20 mouse cellular contexts compared by ENCODE assay signal in the genomic region with DNA sequence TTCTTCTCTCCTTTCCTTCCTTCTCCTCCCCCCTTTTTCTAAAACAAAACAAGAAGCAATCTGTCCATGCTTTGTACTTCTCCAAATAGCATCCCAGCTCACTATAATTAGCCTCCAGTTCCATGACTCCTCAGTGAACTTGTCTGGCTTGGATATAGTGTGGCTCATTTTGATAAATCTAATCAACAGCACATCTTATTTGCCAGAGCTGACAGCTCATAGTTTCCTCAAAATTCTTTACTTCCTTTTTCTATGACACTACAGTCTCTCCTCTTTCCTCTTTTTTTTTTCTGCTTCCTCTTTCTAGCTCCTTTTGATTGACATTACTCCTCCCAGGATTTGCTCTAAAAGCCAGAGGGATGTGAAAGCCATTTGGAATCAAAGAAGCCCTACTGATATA. TPM values are rescaled to one million over a fixed set of nuclear protein-coding genes. Genes with fewer than 3 reads are reported as not detected.
DNase-seq lines count a peak whose midpoint lies in the region; ATAC-seq and TF ChIP-seq lines count a peak whose summit lies in the region.
"Had no signal": no experiment of that assay in that cellular context is flagged by ENCODE, and none has a peak within 500 bp of the region (broad histone marks: within the 10 kb centered on the region; RNA-seq: fewer than 3 reads in every experiment).

No protein-coding gene starts in this region.

- no peak overlapping the region for H3K9ac ChIP-seq in heart, adult 2 months (ENCODE audit: low read depth, low read length)
- H3K9ac ChIP-seq in MEL (ENCODE audit: control insufficient read depth, low read depth, low read length, poor library complexity, severe bottlenecking) = no peak overlapping the region
- H3K9ac ChIP-seq: hindbrain, embryonic 12.5 days; liver, embryonic 12.5 days; lung, embryonic 15.5 days had no signal

- H3K4me1 ChIP-seq in heart, adult 2 months (ENCODE audit: control insufficient read depth, insufficient read depth, low read length) = peaks cover 10% of the 10 kb centered on the region
- peaks cover 24 to 42% of the 10 kb centered on the region in 2 experiments for H3K4me1 ChIP-seq in MEL (ENCODE audit: control insufficient read depth in 1 of 2, insufficient read depth in 2 of 2, low read length in 2 of 2)
- H3K4me1 ChIP-seq: hindbrain, embryonic 12.5 days; lung, embryonic 15.5 days had no signal

- H3K27ac ChIP-seq in heart, adult 2 months = peak overlapping the region; percentile 3; the same call in 1 of the 2 replicates
- no peak overlapping the region for H3K27ac ChIP-seq in MEL (ENCODE audit: control insufficient read depth, low read depth, low read length)
- H3K27ac ChIP-seq: hindbrain, embryonic 12.5 days; liver, embryonic 12.5 days; lung, embryonic 15.5 days had no signal

- peak; percentile 53 for ATAC-seq in granulocyte monocyte progenitor cell, adult 5-6 weeks (replicated peaks; ENCODE audit: poor library complexity, severe bottlenecking)
- ATAC-seq: inflammation-experienced regulatory T-cells, adult 6 months; liver, embryonic 12.5 days had no signal

- no peaks in the 10 kb centered on the region for H3K9me3 ChIP-seq in MEL (replicated peaks; ENCODE audit: insufficient read depth, low read length)
- H3K9me3 ChIP-seq: hindbrain, embryonic 12.5 days; liver, embryonic 12.5 days; lung, embryonic 15.5 days had no signal

- peaks cover 8% of the 10 kb centered on the region; the same call in 1 of the 2 replicates for H3K36me3 ChIP-seq in heart, adult 2 months (ENCODE audit: control insufficient read depth, insufficient read depth, low read length)
- H3K36me3 ChIP-seq in MEL (ENCODE audit: control insufficient read depth in 1 of 2, insufficient read depth in 2 of 2, low read length in 2 of 2) = peaks cover 0 to 52% of the 10 kb centered on the region in 2 experiments; a peak in 2 of 4 replicates
- H3K36me3 ChIP-seq: hindbrain, embryonic 12.5 days; liver, embryonic 12.5 days; lung, embryonic 15.5 days had no signal

- DNase-seq in heart, adult 2 months = no peak
- DNase-seq in heart, adult 11 months = no peak
- peak; percentile 82 for DNase-seq in MEL (ENCODE audit: low read depth, low spot score)
- peak; percentile 18 for DNase-seq in skeletal muscle tissue, adult 2 months (ENCODE audit: low read depth, low spot score)
- no peak for DNase-seq in lung, postnatal 10 days
- DNase-seq in kidney, postnatal 25 days = no peak
- DNase-seq: adrenal gland, adult 8-10 months; cerebellum, adult 18-20 months; cerebellum, postnatal 25 days; gastrocnemius, postnatal 25 days; heart, postnatal 10 days; kidney, adult 2 months; kidney, postnatal 10 days; left cerebral cortex, postnatal 4 days; thymus, postnatal 36 days had no signal

- no peak overlapping the region for H3K4me3 ChIP-seq in heart, adult 2 months
- no peak overlapping the region for H3K4me3 ChIP-seq in MEL (ENCODE audit: control insufficient read depth in 1 of 2, insufficient read depth in 1 of 2, low read depth in 2 of 2, low read length in 2 of 2)
- H3K4me3 ChIP-seq: hindbrain, embryonic 12.5 days; liver, embryonic 12.5 days; lung, embryonic 15.5 days had no signal

- TF ChIP-seq EP300 in heart, adult 2 months (IDR thresholded peaks at IDR 0.05; ENCODE audit: insufficient read depth, low read depth, low read length) = no peak
- peak; percentile 87 to 94 for TF ChIP-seq EP300 in MEL (IDR thresholded peaks at IDR 0.05; ENCODE audit: low read depth in 1 of 2, low read length in 2 of 2)

- no peak for TF ChIP-seq CTCF in heart, adult 2 months (IDR thresholded peaks at IDR 0.05)
- TF ChIP-seq CTCF in MEL (IDR thresholded peaks at IDR 0.05 in 2 of 3, conservative IDR thresholded peaks at IDR 0.05 in 1 of 3; ENCODE audit: control insufficient read depth in 1 of 3, insufficient read depth in 1 of 3, low read depth in 2 of 3, low read length in 3 of 3, poor library complexity in 1 of 3, severe bottlenecking in 1 of 3) = no peak

- no peak for TF ChIP-seq POLR2A in heart, adult 2 months (IDR thresholded peaks at IDR 0.05; ENCODE audit: insufficient read depth, low read depth, low read length)
- no peak for TF ChIP-seq POLR2A in MEL (IDR thresholded peaks at IDR 0.05; ENCODE audit: control insufficient read depth in 1 of 2, insufficient read depth in 1 of 2, low read depth in 1 of 2, low read length in 2 of 2, poor library complexity in 1 of 2)

- intact Hi-C loops in heart, adult 2 months (cut with DNase I) = no loop called here

- no peak for TF ChIP-seq RAD21 in MEL (IDR thresholded peaks at IDR 0.05; ENCODE audit: low read depth, low read length)

- no peaks in the 10 kb centered on the region for H3K27me3 ChIP-seq in heart, adult 2 months (ENCODE audit: control insufficient read depth, insufficient read depth, low read length)
- no peaks in the 10 kb centered on the region for H3K27me3 ChIP-seq in MEL (ENCODE audit: control insufficient read depth in 1 of 2, insufficient read depth in 2 of 2, low read length in 2 of 2)
- H3K27me3 ChIP-seq: hindbrain, embryonic 12.5 days; liver, embryonic 12.5 days; lung, embryonic 15.5 days had no signal

- H3K79me2 ChIP-seq in heart, adult 2 months (replicated peaks; ENCODE audit: control insufficient read depth, insufficient read depth, low read length) = no peaks in the 10 kb centered on the region
- no peaks in the 10 kb centered on the region for H3K79me2 ChIP-seq in MEL (ENCODE audit: control insufficient read depth, insufficient read depth, low read length, poor library complexity)

TF ChIP-seq in MEL, 35 proteins besides CTCF, POLR2A, EP300 and RAD21:
- TF ChIP-seq USF1 (IDR thresholded peaks at IDR 0.05; ENCODE audit: low read depth, low read length) (no peak), JUND (IDR thresholded peaks at IDR 0.05; ENCODE audit: low read depth, low read length) (no peak; the same call in 1 of the 2 replicates), MYC (IDR thresholded peaks at IDR 0.05; ENCODE audit: low read depth, low read length) (peak; percentile 48; the same call in 1 of the 2 replicates), SMC3 (IDR thresholded peaks at IDR 0.05; ENCODE audit: low read depth, low read length) (no peak), HCFC1 (IDR thresholded peaks at IDR 0.05; ENCODE audit: low read depth, low read length) (no peak), POLR2AphosphoS5 (IDR thresholded peaks at IDR 0.05; ENCODE audit: borderline replicate concordance, low read depth, low read length) (no peak), TAL1 (IDR thresholded peaks at IDR 0.05; ENCODE audit: low read length) (peak; percentile 66), NRF1 (IDR thresholded peaks at IDR 0.05; ENCODE audit: insufficient read depth, low read depth, low read length, poor library complexity, severe bottlenecking) (no peak), MXI1 (IDR thresholded peaks at IDR 0.05; ENCODE audit: low read depth, low read length) (no peak), TCF12 (IDR thresholded peaks at IDR 0.05; ENCODE audit: low read depth, low read length) (peak; percentile 80), UBTF (IDR thresholded peaks at IDR 0.05; ENCODE audit: borderline replicate concordance, insufficient read depth, low read depth, low read length) (no peak), ELF1 (IDR thresholded peaks at IDR 0.05; ENCODE audit: low read depth, low read length) (no peak), CHD2 (IDR thresholded peaks at IDR 0.05; ENCODE audit: low read length) (no peak), ETS1 (IDR thresholded peaks at IDR 0.05; ENCODE audit: low read depth, low read length) (peak; percentile 93), MAZ (IDR thresholded peaks at IDR 0.05; ENCODE audit: low read depth, low read length) (no peak), RCOR1 (IDR thresholded peaks at IDR 0.05; ENCODE audit: low read depth, low read length) (peak; percentile 77; the same call in 1 of the 2 replicates), ZNF384 (IDR thresholded peaks at IDR 0.05; ENCODE audit: low read depth, low read length) (peak; percentile 94), MEF2A (IDR thresholded peaks at IDR 0.05; ENCODE audit: extremely low read depth, insufficient replicate concordance, low read depth, low read length, poor library complexity, severe bottlenecking) (peak; percentile 93; the same call in 1 of the 2 replicates), GATA1 (IDR thresholded peaks at IDR 0.05; ENCODE audit: low read depth, low read length) (peak; percentile 97), SIN3A (IDR thresholded peaks at IDR 0.05; ENCODE audit: low read length) (0 out of 2 replicates have a peak, but pooled peaks have one; percentile 19)
TF ChIP-seq in MEL: peak in this region for 9.

RNA-seq across cellular contexts. Expression of a gene that starts 14.1 kb away (rescaled TPM):
- total RNA-seq in heart, adult 2 months (2021) = 10 to 100 TPM; 17.8 to 18.8 TPM
- 7.9 and 17.0 TPM in 2 replicates for polyA plus RNA-seq in heart, adult 2 months (2012; rRNA removed)
- total RNA-seq in MEL (2012; rRNA removed) = 14.2 and 16.1 TPM in 2 replicates
- polyA plus RNA-seq in MEL (2012; ENCODE audit: insufficient read depth in 1 of 2, insufficient read length in 2 of 2, low read depth in 1 of 2, low replicate concordance in 2 of 2, missing spikeins in 1 of 2) = 10 to 100 TPM in 1 of 2 experiments, not detected in 1; 13.2 TPM
- total RNA-seq in granulocyte monocyte progenitor cell, adult 5-6 weeks (2014; fragmentation: Nextera tagmentation) = 30.2 and 33.9 TPM in 2 replicates
- total RNA-seq in granulocyte monocyte progenitor cell, adult 5-6 weeks (2017) = 38.6 and 44.1 TPM in 2 replicates

Comparison
In these comparisons a context has a peak if more than half of its experiments do, and no peak if none do; other contexts are left out.
1. DNase-seq: peak in MEL (single experiment) and skeletal muscle tissue, adult 2 months (single experiment); none in heart, adult 2 months (0 of 2), heart, adult 11 months (single experiment), lung, postnatal 10 days (single experiment) and kidney, postnatal 25 days (0 of 2).